Comparison of ENCODE assay signal across 8 mouse cellular contexts in genomic region chr3:95283589-95283941, GRCm38 (mm10). TPM values are rescaled to one million over a fixed set of nuclear protein-coding genes. Genes with fewer than 3 reads are reported as not detected.
DNase-seq lines count a peak whose midpoint lies in the region; ATAC-seq lines count a peak whose summit lies in the region.
"Had no signal": no experiment of that assay in that cellular context is flagged by ENCODE, and none has a peak within 500 bp of the region (broad histone marks: within the 10 kb centered on the region; RNA-seq: fewer than 3 reads in every experiment).

No protein-coding gene starts in this region.

- intact Hi-C loops in left cerebral cortex, postnatal 25 days (cut with DNase I): loop anchor here (2.0 to 5.0 kb wide), 2 partner anchors 31 to 56 kb away; partner anchors contain the start of genes Cdc42se1 and Cers2

- H3K27me3 ChIP-seq in megakaryocyte, embryonic 14.5 days (replicated peaks): no peaks in the 10 kb centered on the region
- H3K27me3 ChIP-seq in forebrain, embryonic 10.5 days (ENCODE audit: poor library complexity, severe bottlenecking): no peaks in the 10 kb centered on the region
- no peaks in the 10 kb centered on the region for H3K27me3 ChIP-seq in limb, embryonic 13.5 days
- H3K27me3 ChIP-seq in stomach, embryonic 15.5 days (replicated peaks): no peaks in the 10 kb centered on the region

- WGBS in forebrain, embryonic 10.5 days: 2% methylated on average over 7 of the region's 7 CpGs
- 0% methylated on average over 7 of the region's 7 CpGs for WGBS in limb, embryonic 13.5 days
- WGBS in stomach, embryonic 15.5 days: 1% methylated on average over 7 of the region's 7 CpGs

- peak overlapping the region; percentile 90 for H3K9ac ChIP-seq in limb, embryonic 13.5 days
- H3K9ac ChIP-seq in stomach, embryonic 15.5 days: peak overlapping the region; percentile 84

- H3K4me2 ChIP-seq in limb, embryonic 13.5 days (replicated peaks): peak overlapping the region; percentile 80
- H3K4me2 ChIP-seq in stomach, embryonic 15.5 days: peak overlapping the region; percentile 79

- no peaks in the 10 kb centered on the region for H3K9me3 ChIP-seq in megakaryocyte, embryonic 14.5 days
- no peaks in the 10 kb centered on the region for H3K9me3 ChIP-seq in forebrain, embryonic 10.5 days
- H3K9me3 ChIP-seq in limb, embryonic 13.5 days: no peaks in the 10 kb centered on the region
- no peaks in the 10 kb centered on the region for H3K9me3 ChIP-seq in stomach, embryonic 15.5 days

- peaks cover 60% of the 10 kb centered on the region for H3K36me3 ChIP-seq in megakaryocyte, embryonic 14.5 days (replicated peaks; ENCODE audit: low read length)
- peaks cover 13% of the 10 kb centered on the region for H3K36me3 ChIP-seq in forebrain, embryonic 10.5 days (replicated peaks)
- peaks cover 17% of the 10 kb centered on the region for H3K36me3 ChIP-seq in limb, embryonic 13.5 days
- H3K36me3 ChIP-seq in stomach, embryonic 15.5 days: peaks cover 9% of the 10 kb centered on the region

- peak overlapping the region; percentile 94 for H3K27ac ChIP-seq in forebrain, embryonic 10.5 days
- peak overlapping the region; percentile 92 for H3K27ac ChIP-seq in limb, embryonic 13.5 days
- peak overlapping the region; percentile 97 for H3K27ac ChIP-seq in stomach, embryonic 15.5 days

- peaks cover 61% of the 10 kb centered on the region for H3K4me1 ChIP-seq in megakaryocyte, embryonic 14.5 days
- H3K4me1 ChIP-seq in forebrain, embryonic 10.5 days: peaks cover 33% of the 10 kb centered on the region
- H3K4me1 ChIP-seq in limb, embryonic 13.5 days: peaks cover 35% of the 10 kb centered on the region
- peaks cover 18% of the 10 kb centered on the region for H3K4me1 ChIP-seq in stomach, embryonic 15.5 days

- peak overlapping the region; percentile 99 for H3K4me3 ChIP-seq in megakaryocyte, embryonic 14.5 days (replicated peaks)
- H3K4me3 ChIP-seq in forebrain, embryonic 10.5 days: peak overlapping the region; percentile 71
- peak overlapping the region; percentile 77 for H3K4me3 ChIP-seq in limb, embryonic 13.5 days
- peak overlapping the region; percentile 72 for H3K4me3 ChIP-seq in stomach, embryonic 15.5 days (replicated peaks)

- DNase-seq in forebrain, embryonic 10.5 days (ENCODE audit: extremely low spot score, low spot score): no peak
- no peak for DNase-seq in left cerebral cortex, postnatal 25 days (ENCODE audit: low spot score in 2 of 2)
- no peak for DNase-seq in cerebellum, adult 8-10 months

- no peak for ATAC-seq in megakaryocyte, adult 5-6 weeks (ENCODE audit: poor library complexity, severe bottlenecking)
- ATAC-seq in limb, embryonic 13.5 days (ENCODE audit: low FRiP score, low read depth): no peak
- no peak for ATAC-seq in stomach, embryonic 15.5 days (ENCODE audit: insufficient read depth, low FRiP score, low read depth)

RNA-seq across cellular contexts. Expression of gene Prune1, which starts 1.7 kb away (rescaled TPM):
- polyA plus RNA-seq in megakaryocyte, embryonic 14.5 days (2012; ENCODE audit: insufficient read depth, low replicate concordance): 5.2 and 6.0 TPM in 2 replicates
- 12.4 and 14.5 TPM in 2 replicates for total RNA-seq in megakaryocyte, adult 5-6 weeks (2015)
- total RNA-seq in megakaryocyte, adult 5-6 weeks (2017): 7.8 and 10.2 TPM in 2 replicates
- polyA plus RNA-seq in forebrain, embryonic 10.5 days (2016; fragmentation: Nextera tagmentation; extraction: Ambion mirVana): 26.2 and 26.9 TPM in 2 replicates
- polyA plus RNA-seq in limb, embryonic 13.5 days (2015; fragmentation: Nextera tagmentation; extraction: Ambion mirVana): 24.2 and 26.9 TPM in 2 replicates
- 16.6 and 17.3 TPM in 2 replicates for polyA plus RNA-seq in stomach, embryonic 15.5 days (2015; fragmentation: Nextera tagmentation; extraction: Ambion mirVana)
- 10 to 100 TPM; 22.6 to 24.8 TPM for total RNA-seq in left cerebral cortex, postnatal 25 days (2021)

RNA-seq across cellular contexts. Expression of gene Mindy1, which starts 2.4 kb away (rescaled TPM):
- 517 and 1,363 TPM in 2 replicates for polyA plus RNA-seq in megakaryocyte, embryonic 14.5 days (2012; ENCODE audit: insufficient read depth, low replicate concordance)
- 49.5 and 55.2 TPM in 2 replicates for total RNA-seq in megakaryocyte, adult 5-6 weeks (2015)
- 44.0 and 54.1 TPM in 2 replicates for total RNA-seq in megakaryocyte, adult 5-6 weeks (2017)
- polyA plus RNA-seq in forebrain, embryonic 10.5 days (2016; fragmentation: Nextera tagmentation; extraction: Ambion mirVana): 27.2 and 27.9 TPM in 2 replicates
- 38.1 and 41.2 TPM in 2 replicates for polyA plus RNA-seq in limb, embryonic 13.5 days (2015; fragmentation: Nextera tagmentation; extraction: Ambion mirVana)
- 45.8 and 51.2 TPM in 2 replicates for polyA plus RNA-seq in stomach, embryonic 15.5 days (2015; fragmentation: Nextera tagmentation; extraction: Ambion mirVana)
- 10 to 100 TPM; 18.7 to 20.5 TPM for total RNA-seq in left cerebral cortex, postnatal 25 days (2021)

RNA-seq across cellular contexts. Expression of gene Anxa9, which starts 23.4 kb away (rescaled TPM):
- 0.66 TPM in 1 of 2 replicates, not detected in the other for polyA plus RNA-seq in megakaryocyte, embryonic 14.5 days (2012; ENCODE audit: insufficient read depth, low replicate concordance)
- 3.0 and 3.8 TPM in 2 replicates for total RNA-seq in megakaryocyte, adult 5-6 weeks (2015)
- total RNA-seq in megakaryocyte, adult 5-6 weeks (2017): 1.9 and 2.4 TPM in 2 replicates
- 1.8 and 1.9 TPM in 2 replicates for polyA plus RNA-seq in forebrain, embryonic 10.5 days (2016; fragmentation: Nextera tagmentation; extraction: Ambion mirVana)
- 2.0 and 2.5 TPM in 2 replicates for polyA plus RNA-seq in limb, embryonic 13.5 days (2015; fragmentation: Nextera tagmentation; extraction: Ambion mirVana)
- 2.3 and 3.4 TPM in 2 replicates for polyA plus RNA-seq in stomach, embryonic 15.5 days (2015; fragmentation: Nextera tagmentation; extraction: Ambion mirVana)
- under 1 TPM; 0.57 to 0.78 TPM for total RNA-seq in left cerebral cortex, postnatal 25 days (2021)

RNA-seq across cellular contexts. Expression of gene Cers2, which starts 31.0 kb away (rescaled TPM):
- 36.9 and 124 TPM in 2 replicates for polyA plus RNA-seq in megakaryocyte, embryonic 14.5 days (2012; ENCODE audit: insufficient read depth, low replicate concordance)
- 184 and 191 TPM in 2 replicates for total RNA-seq in megakaryocyte, adult 5-6 weeks (2015)
- 86.0 and 107 TPM in 2 replicates for total RNA-seq in megakaryocyte, adult 5-6 weeks (2017)
- 119 and 130 TPM in 2 replicates for polyA plus RNA-seq in forebrain, embryonic 10.5 days (2016; fragmentation: Nextera tagmentation; extraction: Ambion mirVana)
- polyA plus RNA-seq in limb, embryonic 13.5 days (2015; fragmentation: Nextera tagmentation; extraction: Ambion mirVana): 181 and 184 TPM in 2 replicates
- polyA plus RNA-seq in stomach, embryonic 15.5 days (2015; fragmentation: Nextera tagmentation; extraction: Ambion mirVana): 138 and 146 TPM in 2 replicates
- 10 to 100 TPM; 44.5 to 48.9 TPM for total RNA-seq in left cerebral cortex, postnatal 25 days (2021)

RNA-seq across cellular contexts. Expression of gene Bnipl, which starts 32.6 kb away (rescaled TPM):
- polyA plus RNA-seq in megakaryocyte, embryonic 14.5 days (2012; ENCODE audit: insufficient read depth, low replicate concordance): 0.30 TPM in 1 of 2 replicates, not detected in the other
- not detected in 2 replicates for total RNA-seq in megakaryocyte, adult 5-6 weeks (2015)
- total RNA-seq in megakaryocyte, adult 5-6 weeks (2017): not detected in 2 replicates
- 0.38 and 0.42 TPM in 2 replicates for polyA plus RNA-seq in forebrain, embryonic 10.5 days (2016; fragmentation: Nextera tagmentation; extraction: Ambion mirVana)
- 2.2 and 2.5 TPM in 2 replicates for polyA plus RNA-seq in limb, embryonic 13.5 days (2015; fragmentation: Nextera tagmentation; extraction: Ambion mirVana)
- polyA plus RNA-seq in stomach, embryonic 15.5 days (2015; fragmentation: Nextera tagmentation; extraction: Ambion mirVana): 3.5 and 5.8 TPM in 2 replicates
- under 1 TPM; 0.62 to 0.66 TPM for total RNA-seq in left cerebral cortex, postnatal 25 days (2021)
- total RNA-seq: megakaryocyte-erythroid progenitor cell, adult 5-6 weeks had no signal
